Mouse (Mus musculus): Measurements from ENCODE around the gene Svop.

GRCm38 (mm10) chr5:114102807-114103206 lies 11.4 kb upstream of the Svop start:
- no peak for TF ChIP-seq CTCF (IDR thresholded peaks at IDR 0.05; ENCODE audit: low read depth, low read length)
- TF ChIP-seq TAL1 (conservative IDR thresholded peaks at IDR 0.05; ENCODE audit: low read depth, low read length) = no peak
